Mouse (Mus musculus): ENCODE results near the gene Flvcr1.

DNA sequence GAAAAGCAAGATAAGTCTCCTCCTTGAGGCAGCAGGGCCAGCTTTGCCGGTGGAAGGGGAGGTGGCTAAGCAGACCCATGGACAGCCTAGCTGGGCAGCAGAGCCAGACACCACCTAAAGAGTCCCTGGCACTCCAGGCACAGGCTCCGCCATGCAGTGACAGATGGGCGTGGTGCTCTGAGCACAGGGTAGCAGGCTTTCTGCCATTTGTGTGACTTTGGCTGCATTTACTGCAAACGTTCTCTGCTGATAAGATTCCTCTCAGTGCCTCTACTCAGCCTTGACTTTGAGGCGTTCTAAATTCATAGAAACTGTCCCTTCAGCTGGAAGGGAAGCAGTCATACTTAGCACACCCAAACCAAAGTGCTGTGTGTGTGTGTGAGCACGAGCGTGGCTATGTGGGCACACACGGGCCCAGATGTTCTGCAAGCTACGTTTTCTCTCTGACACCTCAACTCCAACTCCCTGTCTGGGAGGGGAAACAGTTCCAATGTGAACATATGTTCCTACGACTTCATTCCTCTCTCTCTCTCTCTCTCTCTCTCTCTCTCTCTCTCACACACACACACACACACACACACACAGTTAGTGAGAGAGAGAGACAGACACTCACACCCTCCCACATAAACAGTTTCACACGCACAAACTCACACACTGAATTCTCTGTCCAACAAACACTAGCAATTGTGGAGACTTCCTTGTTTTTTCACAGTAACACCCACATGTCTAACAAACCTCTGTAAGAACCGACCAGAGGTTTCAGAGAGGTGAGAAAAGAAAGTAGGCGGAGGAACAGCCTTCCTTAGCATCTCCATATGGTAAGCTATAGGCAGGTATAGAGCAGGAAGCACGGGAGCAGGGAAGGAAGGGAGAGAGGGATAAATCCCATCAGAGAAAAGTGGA lies 54.0 kb downstream of the Flvcr1 start:
- TF ChIP-seq POLR2A (IDR thresholded peaks at IDR 0.05; ENCODE audit: control insufficient read depth, extremely low read depth, insufficient read depth, low read length, poor library complexity): no peak
- no peak for TF ChIP-seq CTCF (IDR thresholded peaks at IDR 0.05; ENCODE audit: borderline replicate concordance, control insufficient read depth, extremely low read depth, insufficient read depth, low read length, poor library complexity)
